Mouse (Mus musculus) embryonic facial prominence, embryonic 12.5 days (tissue): ENCODE data around the gene P3h2. TPM values are rescaled to one million over a fixed set of nuclear protein-coding genes. Genes with fewer than 3 reads are reported as not detected.

Experiments used
- ATAC-seq: fragments of 200-750 bp; cut with Nextera tagmentation; 2 replicates; pipeline ENCODE4 v1.8.0; 2017; ENCODE audit not compliant: insufficient number of reproducible peaks, insufficient read depth, low FRiP score, low TSS enrichment
- H3K27ac ChIP-seq: fragments of 300-500 bp; sonication (generic); 2 replicates; pipeline ENCODE4 v1.5.1; 2016; ENCODE audit warnings: mild to moderate bottlenecking
- H3K27me3 ChIP-seq: fragments of 300-500 bp; sonication (generic); 2 replicates; pipeline ENCODE4 v1.6.1; 2016; ENCODE audit warnings: mild to moderate bottlenecking, moderate library complexity
- H3K36me3 ChIP-seq: fragments of 300-500 bp; sonication (generic); 2 replicates; pipeline ENCODE4 v1.6.1; 2016; ENCODE audit warnings: mild to moderate bottlenecking
- H3K4me1 ChIP-seq: fragments of 300-500 bp; sonication (generic); 2 replicates; pipeline ENCODE4 v1.6.1; 2016
- H3K4me2 ChIP-seq: fragments of 300-500 bp; sonication (generic); replicated peaks from 2 replicates; pipeline ENCODE4 v1.6.1; 2016; ENCODE audit warnings: mild to moderate bottlenecking, moderate library complexity
- H3K4me3 ChIP-seq: fragments of 300-500 bp; sonication (generic); 2 replicates; pipeline ENCODE4 v1.5.1; 2016; ENCODE audit warnings: mild to moderate bottlenecking
- H3K9ac ChIP-seq: fragments of 300-500 bp; sonication (generic); 2 replicates; pipeline ENCODE4 v1.6.1; 2016; ENCODE audit warnings: mild to moderate bottlenecking, moderate library complexity
- H3K9me3 ChIP-seq: fragments of 300-500 bp; sonication (generic); 2 replicates; pipeline ENCODE4 v1.6.1; 2016; ENCODE audit warnings: mild to moderate bottlenecking, moderate library complexity
- WGBS: fragments of 180-500 bp; shearing (Covaris S2); methylation state at CpG from one replicate; pipeline ENCODE4 v1.1.7; 2016; 5-methylcytosine and 5-hydroxymethylcytosine counted together
- polyA plus RNA-seq: library from polyadenylated mRNA; unstranded; fragments of >200 nt; fragmentation: Nextera tagmentation; extraction: Ambion mirVana; gene quantifications from 2 replicates; pipeline ENCODE4 v1.2.1, GENCODE M21; 2016

P3h2 gene
- polyA plus RNA-seq, 1 experiment from 2014 or later: 6.5 TPM

DNA sequence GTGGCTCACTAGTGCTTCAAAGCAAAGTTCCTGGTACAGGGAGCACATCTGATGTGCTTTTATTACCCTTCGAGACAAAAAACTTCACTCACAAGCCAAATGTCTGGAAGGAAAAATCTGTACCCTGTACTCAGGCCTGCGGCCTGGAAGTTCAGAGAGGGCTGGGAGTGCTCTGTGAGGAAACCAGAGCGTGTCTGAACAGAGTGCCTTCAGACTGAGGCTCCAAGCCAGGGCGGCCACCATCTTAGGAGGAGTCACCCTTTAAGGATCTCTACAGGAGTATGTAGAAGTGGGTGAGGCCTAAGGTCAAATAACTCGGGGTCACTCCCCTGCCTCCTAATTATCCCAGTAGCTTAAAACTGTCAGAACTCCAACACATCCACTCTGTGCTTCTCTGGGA, 152.2 kb downstream of the P3h2 start:
- no peak overlapping the region for H3K9ac ChIP-seq
- H3K4me3 ChIP-seq: no peak overlapping the region
- H3K9me3 ChIP-seq: no peaks in the 10 kb centered on the region
- no peaks in the 10 kb centered on the region for H3K27me3 ChIP-seq
- H3K4me1 ChIP-seq: 0 out of 2 replicates have a peak, but pooled peaks cover 10% of the 10 kb centered on the region
- no peaks in the 10 kb centered on the region for H3K36me3 ChIP-seq
- 80% methylated on average over 5 of the region's 5 CpGs for WGBS
- ATAC-seq: no peak
- H3K27ac ChIP-seq: no peak overlapping the region
- no peak overlapping the region for H3K4me2 ChIP-seq

DNA sequence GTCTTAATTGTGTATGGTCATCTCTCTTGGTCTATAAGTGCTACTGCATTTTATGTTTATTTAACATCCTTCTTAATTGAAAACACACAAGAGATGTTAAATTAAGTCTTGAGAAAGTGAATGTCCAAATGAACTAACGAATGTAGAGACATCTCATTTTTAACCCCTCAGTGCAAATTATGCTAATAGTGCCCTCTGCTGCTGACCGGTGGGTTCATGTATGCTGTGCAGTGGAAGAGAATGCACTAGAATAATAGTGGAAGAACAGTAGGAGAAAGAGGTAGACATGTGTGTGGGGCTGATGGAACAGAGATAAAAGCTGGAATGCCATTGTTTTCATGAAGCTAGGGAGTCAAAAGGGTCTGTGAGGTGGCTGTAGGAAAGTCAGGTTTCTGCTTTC, 153.6 kb downstream of the P3h2 start:
- Histone ChIP-seq H3K27me3 (no peaks in the 10 kb centered on the region), H3K4me2 (no peak overlapping the region), H3K27ac (no peak overlapping the region), H3K36me3 (no peaks in the 10 kb centered on the region), H3K4me3 (no peak overlapping the region), H3K4me1 (0 out of 2 replicates have a peak, but pooled peaks cover 8% of the 10 kb centered on the region), H3K9ac (no peak overlapping the region), H3K9me3 (no peaks in the 10 kb centered on the region)
- ATAC-seq: no peak
- 65% methylated on average over 2 of the region's 2 CpGs for WGBS

DNA sequence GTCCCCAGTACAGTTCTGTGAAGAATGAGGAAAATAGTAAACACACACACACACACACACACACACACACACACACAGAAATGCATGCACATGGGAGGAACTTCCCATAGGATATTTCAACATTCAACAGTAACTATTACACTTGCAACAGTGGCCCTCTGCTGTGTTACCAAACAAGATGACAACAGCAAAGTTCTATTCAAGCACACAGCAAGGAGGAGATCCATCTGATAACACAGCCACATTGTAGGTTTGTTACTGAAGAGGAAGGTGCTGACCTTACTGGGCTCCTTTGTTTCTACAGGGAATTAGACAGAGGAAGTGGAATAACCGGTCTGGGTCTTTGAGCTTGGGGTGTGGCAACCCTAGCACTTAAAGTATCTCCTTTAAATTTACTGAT, 157.5 kb downstream of the P3h2 start:
- Histone ChIP-seq H3K9me3 (no peaks in the 10 kb centered on the region), H3K27me3 (no peaks in the 10 kb centered on the region), H3K4me2 (no peak overlapping the region), H3K4me1 (no peaks in the 10 kb centered on the region), H3K36me3 (no peaks in the 10 kb centered on the region), H3K27ac (no peak overlapping the region), H3K4me3 (no peak overlapping the region), H3K9ac (no peak overlapping the region)
- 43% methylated on average over 1 of the region's 1 CpGs for WGBS
- no peak for ATAC-seq

DNA sequence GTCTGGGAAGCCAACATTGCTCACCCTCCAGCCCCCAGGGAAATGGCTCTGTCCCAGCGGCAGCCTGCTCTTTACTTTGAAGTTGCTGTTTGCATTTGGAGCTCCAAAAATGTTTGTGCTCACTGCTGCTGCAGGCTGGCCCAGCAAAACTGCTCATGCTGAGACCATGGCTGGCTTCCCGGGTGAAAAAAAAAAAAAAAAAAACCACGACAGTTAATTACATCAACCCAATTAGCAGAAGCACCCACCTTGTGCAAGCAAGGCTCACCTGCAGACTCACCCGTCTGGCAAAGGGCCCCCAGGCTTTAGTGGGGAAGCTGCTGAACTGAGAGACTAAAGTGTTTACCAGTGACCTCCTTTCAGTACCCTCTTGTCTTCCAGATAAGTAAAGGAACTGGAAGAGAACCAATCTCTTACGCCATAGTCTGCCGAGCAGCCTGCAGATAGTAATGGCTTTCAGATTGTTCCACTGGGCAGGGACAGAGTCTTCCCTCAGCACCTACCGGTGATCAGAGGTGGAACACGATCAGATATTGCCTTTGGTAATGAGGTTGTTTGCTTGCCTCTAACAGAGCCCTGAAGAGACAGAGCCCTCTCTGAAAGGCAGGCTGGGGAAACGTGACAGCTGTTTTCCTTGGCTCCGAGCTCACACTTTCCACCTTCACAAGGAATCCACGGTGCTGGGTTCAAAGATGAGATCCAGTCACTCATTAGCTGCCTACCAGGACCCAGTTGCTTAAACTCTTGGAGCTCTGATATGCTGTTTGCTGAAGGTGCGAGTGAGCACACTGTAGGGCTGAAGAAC, 160.2 kb downstream of the P3h2 start:
- Histone ChIP-seq H3K4me1 (no peaks in the 10 kb centered on the region), H3K27ac (no peak overlapping the region), H3K27me3 (no peaks in the 10 kb centered on the region), H3K4me2 (no peak overlapping the region), H3K4me3 (no peak overlapping the region), H3K9me3 (no peaks in the 10 kb centered on the region), H3K9ac (no peak overlapping the region), H3K36me3 (no peaks in the 10 kb centered on the region)
- WGBS: 54% methylated on average over 12 of the region's 12 CpGs
- no peak for ATAC-seq

DNA sequence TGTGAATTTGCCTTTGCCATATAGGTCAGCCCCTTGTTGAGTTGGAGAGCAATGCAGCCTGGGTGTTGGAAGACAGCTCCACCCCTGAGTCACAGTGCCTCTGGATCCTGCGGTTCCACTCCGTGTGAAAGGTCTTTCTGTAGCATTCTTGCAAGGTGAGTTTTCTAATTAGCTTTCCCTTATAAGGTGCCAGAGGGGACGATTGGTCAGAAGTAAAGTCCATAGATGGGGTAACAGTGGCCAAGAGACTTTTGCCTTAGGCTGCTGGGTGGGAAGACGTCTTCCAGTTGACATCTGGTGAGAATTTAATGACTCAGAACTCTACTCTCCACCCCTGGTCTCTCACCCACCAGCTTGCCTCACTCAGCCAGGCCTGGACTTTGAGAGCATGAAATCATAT, 163.3 kb downstream of the P3h2 start:
- WGBS: 63% methylated on average over 4 of the region's 4 CpGs
- Histone ChIP-seq H3K36me3 (no peaks in the 10 kb centered on the region), H3K27me3 (no peaks in the 10 kb centered on the region), H3K4me1 (no peaks in the 10 kb centered on the region), H3K27ac (no peak overlapping the region), H3K4me3 (no peak overlapping the region), H3K4me2 (no peak overlapping the region), H3K9me3 (no peaks in the 10 kb centered on the region), H3K9ac (no peak overlapping the region)
- no peak for ATAC-seq

DNA sequence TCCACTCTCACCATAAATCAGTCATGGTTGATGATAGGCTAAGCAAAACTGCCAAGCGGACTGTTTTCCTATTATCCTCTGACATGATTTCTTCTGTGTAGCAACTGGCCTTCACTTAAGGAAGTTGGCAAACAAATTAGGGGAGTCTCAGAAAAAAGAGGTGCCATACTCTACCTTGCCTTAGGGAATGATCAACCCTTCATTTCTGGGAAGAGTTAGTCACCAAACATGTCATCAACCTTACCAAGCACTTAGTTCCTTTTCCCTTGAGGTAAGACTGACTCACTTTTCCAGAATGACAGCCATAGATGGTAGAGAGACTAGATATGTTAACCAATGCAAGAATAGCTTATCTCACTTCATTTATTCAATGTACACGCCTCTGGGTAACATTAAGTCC, 171.4 kb downstream of the P3h2 start:
- Histone ChIP-seq H3K4me1 (no peaks in the 10 kb centered on the region), H3K4me2 (no peak overlapping the region)
- WGBS: 84% methylated on average over 2 of the region's 2 CpGs

DNA sequence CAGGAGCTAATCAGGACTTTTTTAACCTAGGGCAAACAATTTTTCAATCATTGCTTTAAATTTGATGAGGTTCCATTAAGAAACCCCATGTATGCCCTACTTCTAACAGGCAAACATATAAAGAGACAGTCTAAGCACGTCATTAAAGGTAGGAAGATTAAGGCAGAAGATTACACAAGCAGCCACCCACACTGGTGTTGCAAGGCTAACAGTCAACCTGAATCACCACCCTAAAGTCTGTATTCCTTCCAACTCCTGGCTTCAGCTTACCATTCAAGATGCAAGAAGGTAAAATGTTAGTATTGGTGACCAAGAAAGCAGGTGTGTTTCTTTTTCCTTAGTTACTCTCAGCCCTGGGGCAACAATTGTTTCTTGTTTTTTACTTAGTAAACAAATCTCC, 193.4 kb downstream of the P3h2 start:
- WGBS: 67% methylated on average over 1 of the region's 1 CpGs
- no peaks in the 10 kb centered on the region for H3K36me3 ChIP-seq
- H3K27me3 ChIP-seq: no peaks in the 10 kb centered on the region
- H3K9me3 ChIP-seq: no peaks in the 10 kb centered on the region
- H3K4me3 ChIP-seq: no peak overlapping the region
- H3K9ac ChIP-seq: no peak overlapping the region
- ATAC-seq: no peak
- no peak overlapping the region for H3K4me2 ChIP-seq
- no peak overlapping the region for H3K27ac ChIP-seq
- H3K4me1 ChIP-seq: no peaks in the 10 kb centered on the region

More for the DNA sequence above, 171.4 kb downstream of the P3h2 start:
- Histone ChIP-seq H3K27me3 (no peaks in the 10 kb centered on the region), H3K9me3 (no peaks in the 10 kb centered on the region), H3K4me3 (no peak overlapping the region), H3K36me3 (no peaks in the 10 kb centered on the region), H3K9ac (no peak overlapping the region), H3K27ac (no peak overlapping the region)
- ATAC-seq: no peak
